Mouse (Mus musculus): ENCODE results near the gene Rpl28. TPM values are rescaled to one million over a fixed set of nuclear protein-coding genes. Genes with fewer than 3 reads are reported as not detected.

The Rpl28 gene
- polyA plus RNA-seq, 1 experiment from 2014 or later, result 266 TPM

DNA sequence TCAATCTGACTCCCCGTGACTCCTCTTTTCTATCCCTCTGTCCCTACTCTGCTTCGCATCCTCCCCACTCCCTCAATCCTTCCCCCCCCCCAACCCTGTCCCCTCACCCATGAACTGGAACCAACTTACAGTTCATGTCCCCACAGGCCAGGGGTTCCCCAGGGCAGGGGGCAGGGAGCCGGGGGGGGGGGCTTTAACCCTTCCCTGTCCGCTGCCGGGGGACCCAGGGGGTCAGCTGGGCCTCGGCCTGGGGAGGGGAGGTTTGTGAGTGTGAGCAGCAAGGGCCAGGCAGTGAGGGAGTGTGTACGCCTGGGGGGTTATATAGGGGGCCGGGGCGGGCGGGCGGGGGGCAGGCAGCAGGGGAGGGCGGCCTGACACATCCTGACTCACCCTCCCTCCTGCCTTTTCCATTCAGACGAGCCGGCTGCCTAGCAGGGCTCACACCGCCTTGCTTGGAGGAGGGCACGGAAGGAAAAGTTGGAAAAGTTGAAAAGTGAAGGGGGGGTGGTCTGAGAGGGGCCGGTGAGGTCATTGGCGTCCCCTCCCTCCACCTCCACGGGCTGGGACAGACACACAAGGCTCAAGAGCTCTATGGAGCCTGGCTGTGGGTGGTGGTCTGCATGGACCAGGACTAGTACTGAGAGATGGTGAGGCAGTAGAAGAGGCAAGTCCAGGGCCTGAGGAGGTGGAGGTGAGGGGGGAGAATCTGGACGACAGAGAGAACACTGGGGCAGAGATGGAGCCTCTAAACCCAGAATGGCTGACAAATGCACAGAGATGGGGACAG lies 14.6 kb upstream of the Rpl28 start:
- Histone ChIP-seq H3K4me3 (ENCODE audit: low read depth, low read length) (peak overlapping the region; percentile 16), H3K9ac (ENCODE audit: low read length) (no peak overlapping the region), H3K27me3 (ENCODE audit: control insufficient read depth, insufficient read depth, low read length) (peaks cover 35% of the 10 kb centered on the region), H3K9me3 (ENCODE audit: control insufficient read depth, low read length) (no peaks in the 10 kb centered on the region; the same call in 1 of the 2 replicates), H3K4me2 (ENCODE audit: low read depth, severe bottlenecking) (peak overlapping the region; percentile 30; the same call in 1 of the 2 replicates), H3K4me1 (ENCODE audit: control insufficient read depth, insufficient read depth, low read length) (peaks cover 13% of the 10 kb centered on the region; the same call in 1 of the 2 replicates), H3K27ac (replicated peaks; ENCODE audit: low read depth, low read length) (no peak overlapping the region), H3K36me3 (ENCODE audit: control insufficient read depth, insufficient read depth, low read length) (no peaks in the 10 kb centered on the region)
- DNase-seq (ENCODE audit: low spot score), result no peak
- WGBS, result 6% methylated on average over 20 of the region's 20 CpGs
- ATAC-seq (ENCODE audit: insufficient number of reproducible peaks, low FRiP score, low TSS enrichment, low read depth), result peak; percentile 28; the same call in 1 of the 2 replicates

DNA sequence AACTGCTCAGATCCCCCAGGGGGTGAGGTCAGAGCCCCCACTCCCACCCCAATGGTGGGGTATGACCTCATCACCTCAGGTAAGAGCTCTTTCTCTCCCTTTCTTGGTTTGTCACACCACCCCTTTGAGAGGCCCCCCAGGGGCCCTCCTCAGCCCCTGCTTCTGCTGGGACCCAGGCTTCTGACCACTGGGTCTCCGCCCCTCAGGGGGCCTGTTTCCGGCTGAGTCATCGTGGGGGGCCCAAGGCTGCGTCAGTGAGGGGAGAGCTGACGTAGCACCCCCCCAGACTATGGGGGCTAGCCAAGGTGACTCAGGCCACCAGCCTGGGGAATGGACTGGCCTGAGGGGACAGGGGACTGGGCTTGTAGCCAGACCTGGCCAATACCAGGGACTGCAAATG lies 12.8 kb upstream of the Rpl28 start:
- Histone ChIP-seq H3K9me3 (ENCODE audit: control insufficient read depth, low read length) (no peaks in the 10 kb centered on the region), H3K4me2 (ENCODE audit: low read depth, severe bottlenecking) (no peak overlapping the region), H3K36me3 (ENCODE audit: control insufficient read depth, insufficient read depth, low read length) (no peaks in the 10 kb centered on the region), H3K4me1 (ENCODE audit: control insufficient read depth, insufficient read depth, low read length) (peaks cover 13% of the 10 kb centered on the region; the same call in 1 of the 2 replicates), H3K9ac (ENCODE audit: low read length) (no peak overlapping the region), H3K4me3 (ENCODE audit: low read depth, low read length) (no peak overlapping the region), H3K27me3 (ENCODE audit: control insufficient read depth, insufficient read depth, low read length) (peaks cover 35% of the 10 kb centered on the region), H3K27ac (replicated peaks; ENCODE audit: low read depth, low read length) (no peak overlapping the region)
- WGBS, result 52% methylated on average over 5 of the region's 5 CpGs
- no peak for DNase-seq (ENCODE audit: low spot score)
- no peak for ATAC-seq (ENCODE audit: insufficient number of reproducible peaks, low FRiP score, low TSS enrichment, low read depth)

DNA sequence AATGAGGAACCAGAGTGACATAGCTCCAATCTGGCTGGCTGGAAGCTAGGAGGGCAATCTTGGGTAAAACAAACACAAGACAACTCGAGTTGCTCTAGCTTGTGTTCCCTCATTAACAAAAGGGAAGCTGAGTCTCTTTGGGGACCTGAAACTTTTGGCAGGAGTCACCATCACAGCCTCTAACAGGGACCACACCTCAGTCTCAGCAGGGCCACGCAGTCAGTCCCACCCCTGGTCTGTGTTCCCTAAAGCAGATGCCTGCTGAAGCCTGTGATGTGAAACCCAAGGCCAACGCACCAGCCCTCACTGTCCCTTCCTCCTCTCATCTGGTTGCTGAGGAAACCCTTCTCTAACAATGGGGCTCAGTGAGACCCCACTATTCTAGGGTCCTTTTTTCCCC lies 10.5 kb upstream of the Rpl28 start:
- Histone ChIP-seq H3K4me1 (ENCODE audit: control insufficient read depth, insufficient read depth, low read length) (peaks cover 13% of the 10 kb centered on the region; the same call in 1 of the 2 replicates), H3K4me3 (ENCODE audit: low read depth, low read length) (no peak overlapping the region), H3K4me2 (ENCODE audit: low read depth, severe bottlenecking) (no peak overlapping the region), H3K27ac (replicated peaks; ENCODE audit: low read depth, low read length) (no peak overlapping the region), H3K9ac (ENCODE audit: low read length) (no peak overlapping the region), H3K36me3 (ENCODE audit: control insufficient read depth, insufficient read depth, low read length) (no peaks in the 10 kb centered on the region), H3K27me3 (ENCODE audit: control insufficient read depth, insufficient read depth, low read length) (peaks cover 17% of the 10 kb centered on the region), H3K9me3 (ENCODE audit: control insufficient read depth, low read length) (no peaks in the 10 kb centered on the region)
- 49% methylated on average over 3 of the region's 3 CpGs for WGBS
- no peak for ATAC-seq (ENCODE audit: insufficient number of reproducible peaks, low FRiP score, low TSS enrichment, low read depth)
- no peak for DNase-seq (ENCODE audit: low spot score)

DNA sequence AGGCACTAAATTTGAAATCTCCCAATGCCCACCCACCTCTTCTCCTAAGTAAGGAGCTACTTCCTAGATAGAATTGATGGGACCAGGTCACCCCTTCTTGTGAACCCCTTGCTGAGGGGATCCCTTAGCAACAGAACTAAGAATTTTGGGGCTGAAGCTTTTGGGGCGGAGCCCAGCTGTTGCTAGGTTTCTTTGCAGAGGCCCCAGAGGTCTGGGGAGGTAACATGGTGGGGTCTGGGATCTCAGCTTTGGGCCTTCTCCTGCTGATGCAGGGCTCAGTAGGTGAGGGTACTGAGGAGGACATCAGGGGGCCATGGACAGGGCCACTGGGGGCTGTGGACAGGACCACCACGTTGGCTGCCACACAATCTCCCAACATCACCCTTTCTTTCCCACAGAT lies 9.9 kb upstream of the Rpl28 start, which contains the start of the genes Il11 and Tmem190:
Gene Il11, minus strand, starts transcription at position 101 of the 400 bp plus-strand sequence.
Gene Tmem190, plus strand, starts transcription at position 179 of the 400 bp plus-strand sequence.
- DNase-seq (ENCODE audit: low spot score) (no peak), ATAC-seq (ENCODE audit: insufficient number of reproducible peaks, low FRiP score, low TSS enrichment, low read depth) (no peak)
- peaks cover 11% of the 10 kb centered on the region for H3K27me3 ChIP-seq (ENCODE audit: control insufficient read depth, insufficient read depth, low read length)
- H3K4me3 ChIP-seq (ENCODE audit: low read depth, low read length), result no peak within 1 kb of the TSS
- H3K36me3 ChIP-seq (ENCODE audit: control insufficient read depth, insufficient read depth, low read length), result no peaks in the 10 kb centered on the region
- H3K4me2 ChIP-seq (ENCODE audit: low read depth, severe bottlenecking), result no peak within 1 kb of the TSS
- H3K9me3 ChIP-seq (ENCODE audit: control insufficient read depth, low read length), result no peaks in the 10 kb centered on the region
- WGBS, result 74% methylated on average over 2 of the region's 2 CpGs
- H3K9ac ChIP-seq (ENCODE audit: low read length), result no peak within 1 kb of the TSS
- H3K27ac ChIP-seq (replicated peaks; ENCODE audit: low read depth, low read length), result no peak within 1 kb of the TSS
- peaks cover 7% of the 10 kb centered on the region; the same call in 1 of the 2 replicates for H3K4me1 ChIP-seq (ENCODE audit: control insufficient read depth, insufficient read depth, low read length)

DNA sequence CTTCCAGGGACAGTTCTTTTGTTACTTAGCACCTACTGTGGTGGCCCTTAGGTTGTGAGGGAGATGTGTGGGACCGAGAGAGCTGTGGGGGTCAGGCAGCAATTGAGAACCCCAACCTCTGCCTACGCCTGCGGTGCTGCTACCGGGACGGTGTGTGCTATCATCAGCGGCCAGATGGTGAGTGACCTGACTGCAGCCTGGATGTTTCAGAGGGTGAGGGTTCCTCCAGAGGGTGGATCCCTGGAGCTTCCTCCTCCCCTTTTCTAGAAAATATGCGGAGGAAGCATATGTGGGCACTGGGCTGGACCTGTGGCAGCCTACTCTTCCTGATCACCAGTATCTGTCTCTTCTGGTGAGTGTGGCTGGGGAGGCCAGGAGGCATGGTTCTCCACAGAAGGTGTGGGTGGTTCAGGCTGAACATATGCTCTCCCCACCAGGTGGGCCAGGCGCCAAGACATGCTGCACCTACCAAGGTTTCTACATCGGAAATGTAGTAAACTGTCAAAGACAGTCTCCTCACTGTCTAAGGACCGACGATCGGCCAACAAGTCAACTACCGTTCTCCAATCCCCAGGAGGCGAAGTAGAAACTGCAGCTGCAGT lies 8.9 kb upstream of the Rpl28 start:
- ATAC-seq (ENCODE audit: insufficient number of reproducible peaks, low FRiP score, low TSS enrichment, low read depth), result no peak
- 80% methylated on average over 14 of the region's 14 CpGs for whole genome bisulfite sequencing

DNA sequence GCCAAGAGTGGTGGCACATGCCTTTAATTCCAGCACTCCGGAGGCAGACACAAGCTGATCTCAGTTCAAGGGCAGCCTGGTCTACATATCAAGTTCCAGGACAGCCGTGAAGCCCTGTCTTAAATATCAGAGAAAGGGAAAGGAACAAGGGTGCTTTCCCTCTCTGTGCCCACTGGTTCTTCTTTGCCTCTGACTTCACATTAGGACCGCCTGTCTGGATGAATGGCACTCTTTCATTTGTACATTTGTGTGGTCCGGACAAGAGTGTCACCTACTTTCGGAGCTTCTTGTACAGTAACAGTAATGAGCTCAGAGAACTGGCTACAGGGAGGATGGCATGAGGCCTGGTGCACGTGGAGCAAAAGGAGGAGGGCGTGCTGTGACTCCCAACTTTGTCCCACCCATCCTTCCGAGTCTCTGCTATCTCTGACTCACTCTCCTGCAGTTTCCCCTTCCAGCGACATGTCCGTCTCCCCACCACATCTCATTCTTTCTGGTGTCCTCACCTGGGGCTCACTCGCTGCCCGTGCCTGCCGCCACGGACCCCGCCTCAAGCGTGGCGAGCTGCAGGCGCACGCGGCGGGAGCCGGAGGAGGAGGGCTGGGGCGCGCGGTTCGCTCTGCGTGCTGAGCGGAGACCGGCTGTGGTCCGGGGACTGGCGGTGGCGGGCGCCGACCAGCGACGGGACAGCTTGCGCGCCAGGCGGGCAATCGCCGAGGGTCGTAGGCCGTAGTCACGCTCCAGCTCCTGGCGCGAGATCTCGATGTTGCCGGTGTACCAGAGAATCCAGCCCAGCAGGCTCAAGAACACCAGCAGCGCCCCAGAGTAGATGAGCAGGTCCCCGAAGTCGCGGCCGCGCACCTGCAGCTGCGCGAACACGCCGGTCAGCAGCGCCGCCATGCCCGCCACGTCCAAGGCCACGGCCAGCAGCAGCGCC lies 3.9 kb upstream of the Rpl28 start:
- Histone ChIP-seq H3K4me3 (ENCODE audit: low read depth, low read length) (peak overlapping the region; percentile 44), H3K36me3 (ENCODE audit: control insufficient read depth, insufficient read depth, low read length) (no peaks in the 10 kb centered on the region), H3K4me1 (ENCODE audit: control insufficient read depth, insufficient read depth, low read length) (peaks cover 6% of the 10 kb centered on the region), H3K9ac (ENCODE audit: low read length) (peak overlapping the region; percentile 84), H3K4me2 (ENCODE audit: low read depth, severe bottlenecking) (peak overlapping the region; percentile 91), H3K27ac (replicated peaks; ENCODE audit: low read depth, low read length) (0 out of 2 replicates have a peak overlapping the region, but pooled peaks have one; percentile 36), H3K27me3 (ENCODE audit: control insufficient read depth, insufficient read depth, low read length) (peaks cover 6% of the 10 kb centered on the region; the same call in 1 of the 2 replicates), H3K9me3 (ENCODE audit: control insufficient read depth, low read length) (no peaks in the 10 kb centered on the region)
- DNase-seq (ENCODE audit: low spot score) (peak; percentile 76), ATAC-seq (ENCODE audit: insufficient number of reproducible peaks, low FRiP score, low TSS enrichment, low read depth) (peak; percentile 32; the same call in 1 of the 2 replicates)
- WGBS, result 3% methylated on average over 64 of the region's 64 CpGs

More for the DNA sequence above, 8.9 kb upstream of the Rpl28 start:
- H3K27ac ChIP-seq (replicated peaks; ENCODE audit: low read depth, low read length), result no peak overlapping the region
- no peaks in the 10 kb centered on the region for H3K9me3 ChIP-seq (ENCODE audit: control insufficient read depth, low read length)
- H3K4me2 ChIP-seq (ENCODE audit: low read depth, severe bottlenecking), result no peak overlapping the region
- peaks cover 9% of the 10 kb centered on the region; the same call in 1 of the 2 replicates for H3K4me1 ChIP-seq (ENCODE audit: control insufficient read depth, insufficient read depth, low read length)
- DNase-seq (ENCODE audit: low spot score), result no peak
- H3K27me3 ChIP-seq (ENCODE audit: control insufficient read depth, insufficient read depth, low read length), result peaks cover 3% of the 10 kb centered on the region
- no peak overlapping the region for H3K9ac ChIP-seq (ENCODE audit: low read length)
- H3K36me3 ChIP-seq (ENCODE audit: control insufficient read depth, insufficient read depth, low read length), result no peaks in the 10 kb centered on the region
- H3K4me3 ChIP-seq (ENCODE audit: low read depth, low read length), result no peak overlapping the region

DNA sequence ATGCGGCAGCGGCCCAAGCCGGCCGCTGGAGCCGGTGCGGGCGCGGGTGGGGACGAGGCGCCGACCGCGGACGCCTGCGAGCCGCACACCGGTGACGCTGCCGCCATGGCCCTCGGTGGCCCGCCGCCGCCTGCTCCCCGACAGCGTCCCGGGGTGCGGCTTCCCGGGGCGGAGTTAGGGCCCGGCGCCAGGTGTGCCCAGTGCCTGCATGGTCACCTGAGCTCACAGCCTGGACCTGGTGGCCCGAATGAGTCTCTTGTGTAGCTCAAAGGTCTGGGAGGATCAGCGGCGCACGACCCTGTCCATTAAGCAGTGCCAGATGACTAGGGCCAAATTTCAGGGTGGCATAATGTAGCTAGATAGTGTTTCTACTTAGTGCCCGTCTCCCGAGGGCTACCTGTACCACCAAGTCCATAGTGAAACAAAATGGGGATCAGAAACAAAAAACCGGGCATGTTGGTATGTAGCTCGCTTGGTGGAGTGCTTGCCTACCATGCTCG lies 3.2 kb upstream of the Rpl28 start, which contains the start of gene Tmem238:
Gene Tmem238, minus strand, starts transcription at position 221 of the 500 bp plus-strand sequence.
- ATAC-seq (ENCODE audit: insufficient number of reproducible peaks, low FRiP score, low TSS enrichment, low read depth), result peak; percentile 4; the same call in 1 of the 2 replicates
- peak; percentile 58 for DNase-seq (ENCODE audit: low spot score)
- H3K4me2 ChIP-seq (ENCODE audit: low read depth, severe bottlenecking), result peak within 1 kb of the TSS; percentile 91
- H3K9ac ChIP-seq (ENCODE audit: low read length), result peak within 1 kb of the TSS; percentile 84
- H3K4me1 ChIP-seq (ENCODE audit: control insufficient read depth, insufficient read depth, low read length), result peaks cover 6% of the 10 kb centered on the region
- H3K27me3 ChIP-seq (ENCODE audit: control insufficient read depth, insufficient read depth, low read length), result peaks cover 6% of the 10 kb centered on the region; the same call in 1 of the 2 replicates
- H3K27ac ChIP-seq (replicated peaks; ENCODE audit: low read depth, low read length), result 0 out of 2 replicates have a peak within 1 kb of the TSS, but pooled peaks have one; percentile 36
- H3K36me3 ChIP-seq (ENCODE audit: control insufficient read depth, insufficient read depth, low read length), result peaks cover 4% of the 10 kb centered on the region; the same call in 1 of the 2 replicates
- H3K4me3 ChIP-seq (ENCODE audit: low read depth, low read length), result peak within 1 kb of the TSS; percentile 44
- H3K9me3 ChIP-seq (ENCODE audit: control insufficient read depth, low read length), result no peaks in the 10 kb centered on the region
- WGBS, result 7% methylated on average over 40 of the region's 40 CpGs

Measured in limb, embryonic 11.5 days (tissue).